Mouse (Mus musculus): ENCODE data around the gene Ly6g6f. TPM values are rescaled to one million over a fixed set of nuclear protein-coding genes. Genes with fewer than 3 reads are reported as not detected.

The Ly6g6f gene
- polyA plus RNA-seq, 1 experiment from 2014 or later, result 1.0 TPM

GRCm38 (mm10) chr17:35060737-35061297 lies 24.6 kb downstream of the Ly6g6f start:
- Histone ChIP-seq H3K4me1 (peaks cover 53% of the 10 kb centered on the region), H3K27ac (replicated peaks) (no peak overlapping the region), H3K36me3 (peaks cover 58% of the 10 kb centered on the region), H3K9ac (peak overlapping the region; percentile 97), H3K4me3 (peak overlapping the region; percentile 86), H3K27me3 (replicated peaks) (peaks cover 29% of the 10 kb centered on the region), H3K4me2 (peak overlapping the region; percentile 82), H3K9me3 (no peaks in the 10 kb centered on the region)
- WGBS, result 66% methylated on average over 22 of the region's 22 CpGs
- no peak for ATAC-seq (ENCODE audit: extremely low read depth, insufficient number of reproducible peaks, low FRiP score, low TSS enrichment)

- Histone ChIP-seq H3K4me2 (peak overlapping the region; percentile 82), H3K4me1 (peaks cover 48% of the 10 kb centered on the region), H3K4me3 (peak overlapping the region; percentile 86), H3K27ac (replicated peaks) (peak overlapping the region; percentile 96), H3K36me3 (peaks cover 66% of the 10 kb centered on the region), H3K9me3 (no peaks in the 10 kb centered on the region), H3K27me3 (replicated peaks) (peaks cover 21% of the 10 kb centered on the region), H3K9ac (peak overlapping the region; percentile 97)
- ATAC-seq (ENCODE audit: extremely low read depth, insufficient number of reproducible peaks, low FRiP score, low TSS enrichment), result no peak
- WGBS, result 21% methylated on average over 14 of the region's 14 CpGs
These were observed 25.3 kb downstream of the Ly6g6f start for GRCm38 (mm10) chr17:35060071-35060470.

- peak within 1 kb of the TSS; percentile 86 for H3K4me3 ChIP-seq
- peak within 1 kb of the TSS; percentile 82 for H3K4me2 ChIP-seq
- under 1% methylated on average over 57 of the region's 57 CpGs for WGBS
- H3K27ac ChIP-seq (replicated peaks), result peak within 1 kb of the TSS; percentile 96
- peaks cover 74% of the 10 kb centered on the region for H3K36me3 ChIP-seq
- peak; percentile 89 for ATAC-seq (ENCODE audit: extremely low read depth, insufficient number of reproducible peaks, low FRiP score, low TSS enrichment)
- H3K27me3 ChIP-seq (replicated peaks), result peaks cover 13% of the 10 kb centered on the region
- H3K4me1 ChIP-seq, result peaks cover 42% of the 10 kb centered on the region
- H3K9ac ChIP-seq, result peak within 1 kb of the TSS; percentile 97
- no peaks in the 10 kb centered on the region for H3K9me3 ChIP-seq
These were observed 26.2 kb downstream of the Ly6g6f start, which contains the start of gene Ddah2 for GRCm38 (mm10) chr17:35058911-35059892. Gene Ddah2 (plus strand): TSS chr17:35059035.

- Histone ChIP-seq H3K4me2 (peak overlapping the region; percentile 82), H3K27me3 (replicated peaks) (peaks cover 4% of the 10 kb centered on the region; the same call in 1 of the 2 replicates), H3K36me3 (peaks cover 82% of the 10 kb centered on the region), H3K9ac (peak overlapping the region; percentile 97), H3K27ac (replicated peaks) (peak overlapping the region; percentile 96), H3K4me1 (peaks cover 44% of the 10 kb centered on the region), H3K4me3 (peak overlapping the region; percentile 86), H3K9me3 (no peaks in the 10 kb centered on the region)
- ATAC-seq (ENCODE audit: extremely low read depth, insufficient number of reproducible peaks, low FRiP score, low TSS enrichment), result no peak
- WGBS, result 55% methylated on average over 9 of the region's 9 CpGs
These were observed 27.1 kb downstream of the Ly6g6f start for GRCm38 (mm10) chr17:35058316-35058715.

DNA sequence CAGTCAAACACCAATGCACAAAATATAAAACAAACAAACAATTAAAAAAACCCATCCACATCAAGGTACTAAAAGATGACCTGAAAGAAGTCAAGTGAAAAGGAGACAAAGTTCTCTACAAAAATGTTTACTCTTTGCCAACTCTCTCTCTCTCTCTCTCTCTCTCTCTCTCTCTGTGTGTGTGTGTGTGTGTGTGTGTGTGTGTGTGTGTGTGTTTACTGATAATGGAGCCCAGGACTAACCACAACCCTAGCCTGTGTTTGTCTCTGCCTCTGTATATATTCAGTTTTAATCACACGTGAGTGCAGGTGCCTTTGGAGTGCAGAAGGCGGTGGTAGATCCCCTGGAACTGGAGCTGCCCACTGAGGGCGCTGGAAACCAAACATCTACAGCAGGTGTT lies 28.3 kb downstream of the Ly6g6f start:
- Histone ChIP-seq H3K4me1 (peaks cover 56% of the 10 kb centered on the region), H3K36me3 (peaks cover 82% of the 10 kb centered on the region), H3K9ac (no peak overlapping the region)

GRCm38 (mm10) chr17:35055691-35056495 lies 29.5 kb downstream of the Ly6g6f start:
- peaks cover 53% of the 10 kb centered on the region for H3K4me1 ChIP-seq
- ATAC-seq (ENCODE audit: extremely low read depth, insufficient number of reproducible peaks, low FRiP score, low TSS enrichment), result no peak

More for the DNA sequence above, 28.3 kb downstream of the Ly6g6f start:
- WGBS, result 66% methylated on average over 3 of the region's 3 CpGs
- Histone ChIP-seq H3K9me3 (no peaks in the 10 kb centered on the region), H3K4me3 (no peak overlapping the region), H3K4me2 (no peak overlapping the region), H3K27ac (replicated peaks) (no peak overlapping the region), H3K27me3 (replicated peaks) (no peaks in the 10 kb centered on the region)
- no peak for ATAC-seq (ENCODE audit: extremely low read depth, insufficient number of reproducible peaks, low FRiP score, low TSS enrichment)

DNA sequence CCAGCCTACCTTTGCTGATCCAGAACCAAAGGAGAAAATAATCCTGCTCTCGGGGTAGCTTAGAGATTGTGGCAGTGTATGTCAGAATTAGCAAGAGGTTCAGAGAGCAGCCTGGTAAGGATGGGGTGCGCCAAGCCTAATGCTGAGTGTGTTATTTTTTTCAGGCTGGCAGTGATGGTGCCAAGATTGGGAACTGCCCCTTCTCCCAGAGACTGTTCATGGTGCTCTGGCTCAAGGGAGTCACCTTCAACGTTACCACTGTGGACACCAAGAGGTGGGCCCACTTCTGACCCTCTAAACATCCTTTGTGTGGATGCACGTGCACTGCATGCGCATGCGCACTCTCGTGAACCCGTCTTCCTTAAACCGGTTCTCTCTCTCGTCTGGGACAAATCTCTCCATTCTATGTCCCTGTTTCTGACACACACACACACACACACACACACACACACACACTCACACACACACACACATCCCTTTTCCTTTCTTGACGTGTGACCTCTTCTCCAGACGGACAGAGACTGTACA lies 33.1 kb downstream of the Ly6g6f start:
- H3K9me3 ChIP-seq, result no peaks in the 10 kb centered on the region
- peaks cover 53% of the 10 kb centered on the region for H3K36me3 ChIP-seq
- peaks cover 58% of the 10 kb centered on the region for H3K4me1 ChIP-seq
- peak overlapping the region; percentile 99 for H3K9ac ChIP-seq
- peak overlapping the region; percentile 99 for H3K27ac ChIP-seq (replicated peaks)
- H3K27me3 ChIP-seq (replicated peaks), result no peaks in the 10 kb centered on the region
- 57% methylated on average over 12 of the region's 12 CpGs for WGBS
- peak overlapping the region; percentile 95 for H3K4me2 ChIP-seq
- peak overlapping the region; percentile 75 for H3K4me3 ChIP-seq
- ATAC-seq (ENCODE audit: extremely low read depth, insufficient number of reproducible peaks, low FRiP score, low TSS enrichment), result no peak

More at GRCm38 (mm10) chr17:35055691-35056495, 29.5 kb downstream of the Ly6g6f start:
- Histone ChIP-seq H3K27ac (replicated peaks) (peak overlapping the region; percentile 21; the same call in 1 of the 2 replicates), H3K36me3 (peaks cover 72% of the 10 kb centered on the region), H3K27me3 (replicated peaks) (no peaks in the 10 kb centered on the region), H3K4me2 (0 out of 2 replicates have a peak overlapping the region, but pooled peaks have one; percentile 1), H3K4me3 (no peak overlapping the region), H3K9me3 (no peaks in the 10 kb centered on the region), H3K9ac (0 out of 2 replicates have a peak overlapping the region, but pooled peaks have one; percentile 42)
- 86% methylated on average over 7 of the region's 7 CpGs for WGBS

GRCm38 (mm10) chr17:35051156-35052086 lies 34.0 kb downstream of the Ly6g6f start:
- 1% methylated on average over 21 of the region's 21 CpGs for WGBS
- Histone ChIP-seq H3K4me3 (peak overlapping the region; percentile 75), H3K27me3 (replicated peaks) (no peaks in the 10 kb centered on the region), H3K36me3 (peaks cover 45% of the 10 kb centered on the region), H3K27ac (replicated peaks) (peak overlapping the region; percentile 99), H3K4me2 (peak overlapping the region; percentile 95), H3K9ac (peak overlapping the region; percentile 99), H3K9me3 (no peaks in the 10 kb centered on the region), H3K4me1 (peaks cover 63% of the 10 kb centered on the region)
- ATAC-seq (ENCODE audit: extremely low read depth, insufficient number of reproducible peaks, low FRiP score, low TSS enrichment), result peak; percentile 51

GRCm38 (mm10) chr17:35050126-35050750 lies 35.2 kb downstream of the Ly6g6f start:
- Histone ChIP-seq H3K27me3 (replicated peaks) (no peaks in the 10 kb centered on the region), H3K36me3 (peaks cover 33% of the 10 kb centered on the region), H3K9me3 (no peaks in the 10 kb centered on the region), H3K4me2 (peak overlapping the region; percentile 95), H3K9ac (peak overlapping the region; percentile 99), H3K4me1 (peaks cover 66% of the 10 kb centered on the region), H3K4me3 (peak overlapping the region; percentile 75), H3K27ac (replicated peaks) (peak overlapping the region; percentile 99)
- 1% methylated on average over 27 of the region's 27 CpGs for WGBS
- peak; percentile 28 for ATAC-seq (ENCODE audit: extremely low read depth, insufficient number of reproducible peaks, low FRiP score, low TSS enrichment)
